Mouse (Mus musculus) kidney, adult 2 months (tissue): ENCODE data around the gene Mdh1b.
A peak's percentile ranks its signal among the peaks of the same experiment; 100 is the strongest.

Experiments used
- CTCF ChIP-seq: fragments of 200-500 bp; conservative IDR thresholded peaks from 2 replicates; pipeline ENCODE4 v1.5.1; 2011; ENCODE audit warnings: low read depth, mild to moderate bottlenecking, control low read depth, low read length, moderate library complexity, mixed read lengths; ENCODE audit not compliant: insufficient read depth, insufficient read length
- POLR2A ChIP-seq: fragments of 200-500 bp; IDR thresholded peaks from one replicate; pipeline ENCODE4 v1.6.1; 2011; ENCODE audit warnings: low read depth, low read length, control low read depth

DNA sequence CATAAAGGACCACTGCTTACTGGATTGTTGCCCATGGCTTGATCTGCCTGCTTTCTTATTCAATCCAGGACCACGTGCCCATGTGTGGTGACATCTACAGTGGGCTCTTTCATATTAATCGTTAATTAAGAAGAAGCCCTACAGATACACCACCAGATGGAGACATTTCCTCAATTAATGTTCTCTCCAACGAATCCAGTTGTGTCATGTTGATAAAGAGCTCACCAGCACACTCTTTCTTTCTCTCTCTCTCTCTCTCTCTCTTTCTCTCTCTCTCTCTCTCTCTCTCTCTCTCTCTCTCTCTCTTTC, 61.3 kb downstream of the Mdh1b start:
- TF ChIP-seq CTCF, result peak; percentile 16; the same call in 1 of the 2 replicates
- no peak for TF ChIP-seq POLR2A
